Mouse (Mus musculus): Measurements from ENCODE around the gene Dcaf11. TPM values are rescaled to one million over a fixed set of nuclear protein-coding genes. Genes with fewer than 3 reads are reported as not detected.

Dcaf11 gene
- polyA plus RNA-seq, 1 experiment: 143 TPM

GRCm38 (mm10) chr14:55561860-55562259, 2.1 kb downstream of the Dcaf11 start:
- H3K4me3 ChIP-seq (ENCODE audit: low read depth, low read length): no peak overlapping the region
- WGBS: 91% methylated on average over 10 of the region's 10 CpGs
- H3K36me3 ChIP-seq (ENCODE audit: control insufficient read depth, insufficient read depth, low read length): peaks cover 43% of the 10 kb centered on the region
- no peak overlapping the region for H3K27ac ChIP-seq (ENCODE audit: insufficient read depth, low read depth, low read length)
- no peaks in the 10 kb centered on the region for H3K27me3 ChIP-seq (ENCODE audit: control insufficient read depth, insufficient read depth, low read length)
- H3K4me1 ChIP-seq (ENCODE audit: control insufficient read depth, insufficient read depth, insufficient read length, low read length): peaks cover 6% of the 10 kb centered on the region; the same call in 1 of the 2 replicates
- TF ChIP-seq CTCF (IDR thresholded peaks at IDR 0.05; ENCODE audit: extremely low read depth, insufficient read length, insufficient replicate concordance, low read depth, low read length) (no peak), POLR2A (IDR thresholded peaks at IDR 0.05; ENCODE audit: low read depth, low read length) (no peak)

GRCm38 (mm10) chr14:55563249-55563648, 3.4 kb downstream of the Dcaf11 start:
- Histone ChIP-seq H3K27ac (ENCODE audit: insufficient read depth, low read depth, low read length) (no peak overlapping the region), H3K36me3 (ENCODE audit: control insufficient read depth, insufficient read depth, low read length) (peaks cover 54% of the 10 kb centered on the region), H3K27me3 (ENCODE audit: control insufficient read depth, insufficient read depth, low read length) (no peaks in the 10 kb centered on the region), H3K4me3 (ENCODE audit: low read depth, low read length) (no peak overlapping the region), H3K4me1 (ENCODE audit: control insufficient read depth, insufficient read depth, insufficient read length, low read length) (peaks cover 3% of the 10 kb centered on the region; the same call in 1 of the 2 replicates)
- 93% methylated on average over 11 of the region's 11 CpGs for WGBS
- no peak for TF ChIP-seq POLR2A (IDR thresholded peaks at IDR 0.05; ENCODE audit: low read depth, low read length)
- no peak for TF ChIP-seq CTCF (IDR thresholded peaks at IDR 0.05; ENCODE audit: extremely low read depth, insufficient read length, insufficient replicate concordance, low read depth, low read length)

GRCm38 (mm10) chr14:55565748-55566147, 5.9 kb downstream of the Dcaf11 start:
- Histone ChIP-seq H3K27ac (ENCODE audit: insufficient read depth, low read depth, low read length) (no peak overlapping the region), H3K27me3 (ENCODE audit: control insufficient read depth, insufficient read depth, low read length) (no peaks in the 10 kb centered on the region), H3K36me3 (ENCODE audit: control insufficient read depth, insufficient read depth, low read length) (peaks cover 69% of the 10 kb centered on the region), H3K4me1 (ENCODE audit: control insufficient read depth, insufficient read depth, insufficient read length, low read length) (peaks cover 3% of the 10 kb centered on the region; the same call in 1 of the 2 replicates), H3K4me3 (ENCODE audit: low read depth, low read length) (no peak overlapping the region)
- TF ChIP-seq POLR2A (IDR thresholded peaks at IDR 0.05; ENCODE audit: low read depth, low read length): no peak
- no peak for TF ChIP-seq CTCF (IDR thresholded peaks at IDR 0.05; ENCODE audit: extremely low read depth, insufficient read length, insufficient replicate concordance, low read depth, low read length)
- 68% methylated on average over 3 of the region's 3 CpGs for WGBS

- no peaks in the 10 kb centered on the region for H3K4me1 ChIP-seq (ENCODE audit: control insufficient read depth, insufficient read depth, insufficient read length, low read length)
- H3K27me3 ChIP-seq (ENCODE audit: control insufficient read depth, insufficient read depth, low read length): no peaks in the 10 kb centered on the region
- no peak overlapping the region for H3K4me3 ChIP-seq (ENCODE audit: low read depth, low read length)
- peaks cover 66% of the 10 kb centered on the region for H3K36me3 ChIP-seq (ENCODE audit: control insufficient read depth, insufficient read depth, low read length)
- TF ChIP-seq POLR2A (IDR thresholded peaks at IDR 0.05; ENCODE audit: low read depth, low read length) (no peak), CTCF (IDR thresholded peaks at IDR 0.05; ENCODE audit: extremely low read depth, insufficient read length, insufficient replicate concordance, low read depth, low read length) (no peak)
- 66% methylated on average over 3 of the region's 3 CpGs for WGBS
- no peak overlapping the region for H3K27ac ChIP-seq (ENCODE audit: insufficient read depth, low read depth, low read length)
Observed at GRCm38 (mm10) chr14:55567496-55567895, 7.7 kb downstream of the Dcaf11 start.

GRCm38 (mm10) chr14:55570588-55570987, 10.8 kb downstream of the Dcaf11 start:
- peaks cover 38% of the 10 kb centered on the region for H3K36me3 ChIP-seq (ENCODE audit: control insufficient read depth, insufficient read depth, low read length)
- 73% methylated on average over 2 of the region's 2 CpGs for WGBS
- no peak overlapping the region for H3K4me3 ChIP-seq (ENCODE audit: low read depth, low read length)
- no peaks in the 10 kb centered on the region for H3K4me1 ChIP-seq (ENCODE audit: control insufficient read depth, insufficient read depth, insufficient read length, low read length)
- no peak overlapping the region for H3K27ac ChIP-seq (ENCODE audit: insufficient read depth, low read depth, low read length)
- no peaks in the 10 kb centered on the region for H3K27me3 ChIP-seq (ENCODE audit: control insufficient read depth, insufficient read depth, low read length)
- TF ChIP-seq CTCF (IDR thresholded peaks at IDR 0.05; ENCODE audit: extremely low read depth, insufficient read length, insufficient replicate concordance, low read depth, low read length) (no peak), POLR2A (IDR thresholded peaks at IDR 0.05; ENCODE audit: low read depth, low read length) (no peak)

- TF ChIP-seq POLR2A (IDR thresholded peaks at IDR 0.05; ENCODE audit: low read depth, low read length) (no peak), CTCF (IDR thresholded peaks at IDR 0.05; ENCODE audit: extremely low read depth, insufficient read length, insufficient replicate concordance, low read depth, low read length) (no peak)
- no peak overlapping the region for H3K4me3 ChIP-seq (ENCODE audit: low read depth, low read length)
- H3K4me1 ChIP-seq (ENCODE audit: control insufficient read depth, insufficient read depth, insufficient read length, low read length): no peaks in the 10 kb centered on the region
- H3K36me3 ChIP-seq (ENCODE audit: control insufficient read depth, insufficient read depth, low read length): peaks cover 27% of the 10 kb centered on the region
- H3K27ac ChIP-seq (ENCODE audit: insufficient read depth, low read depth, low read length): no peak overlapping the region
- no peaks in the 10 kb centered on the region for H3K27me3 ChIP-seq (ENCODE audit: control insufficient read depth, insufficient read depth, low read length)
Observed at GRCm38 (mm10) chr14:55571760-55572159, 12.0 kb downstream of the Dcaf11 start.

- H3K4me1 ChIP-seq (ENCODE audit: control insufficient read depth, insufficient read depth, insufficient read length, low read length): no peaks in the 10 kb centered on the region
- no peak for TF ChIP-seq CTCF (IDR thresholded peaks at IDR 0.05; ENCODE audit: extremely low read depth, insufficient read length, insufficient replicate concordance, low read depth, low read length)
- no peak for TF ChIP-seq POLR2A (IDR thresholded peaks at IDR 0.05; ENCODE audit: low read depth, low read length)
- peaks cover 8% of the 10 kb centered on the region for H3K36me3 ChIP-seq (ENCODE audit: control insufficient read depth, insufficient read depth, low read length)
- H3K4me3 ChIP-seq (ENCODE audit: low read depth, low read length): no peak within 1 kb of the TSS
- H3K27me3 ChIP-seq (ENCODE audit: control insufficient read depth, insufficient read depth, low read length): no peaks in the 10 kb centered on the region
- H3K27ac ChIP-seq (ENCODE audit: insufficient read depth, low read depth, low read length): no peak within 1 kb of the TSS
- WGBS: 84% methylated on average over 8 of the region's 8 CpGs
Observed at GRCm38 (mm10) chr14:55575302-55575701, 15.5 kb downstream of the Dcaf11 start, which contains the start of gene Fitm1. Gene Fitm1 (plus strand): TSS chr14:55575617.

All from small intestine, adult 2 months (tissue).